Mouse (Mus musculus): ENCODE data around the gene Ins1.

The Ins1 gene

DNA sequence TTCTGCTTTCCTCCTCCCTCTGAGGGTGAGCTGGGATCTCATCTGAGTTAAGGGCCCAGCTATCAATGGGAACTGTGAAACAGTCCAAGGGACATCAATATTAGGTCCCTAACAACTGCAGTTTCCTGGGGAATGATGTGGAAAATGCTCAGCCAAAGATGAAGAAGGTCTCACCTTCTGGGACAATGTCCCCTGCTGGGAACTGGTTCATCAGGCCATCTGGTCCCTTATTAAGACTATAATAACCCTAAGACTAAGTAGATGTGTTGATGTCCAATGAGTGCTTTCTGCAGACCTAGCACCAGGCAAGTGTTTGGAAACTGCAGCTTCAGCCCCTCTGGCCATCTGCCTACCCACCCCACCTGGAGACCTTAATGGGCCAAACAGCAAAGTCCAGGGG is at the start of gene Ins1:
TSS of gene Ins1 (plus strand) at position 301 of the 400 bp plus-strand sequence.
- no peak for DNase-seq (ENCODE audit: low read depth, low spot score)
